Mouse (Mus musculus) heart, postnatal 10 days (tissue): ENCODE data around the gene Cers6. TPM values are rescaled to one million over a fixed set of nuclear protein-coding genes. Genes with fewer than 3 reads are reported as not detected.

Source experiments
- DNase-seq, 2 experiments: peaks; one replicate each; pipeline ENCODE4 v3.0.0; 2021
- intact Hi-C: fragments of 180-260 bp; cut with DNase I; formaldehyde crosslinking; loops from one replicate; pipeline ENCODE4 v1.15.1; 2025
- total RNA-seq, 2 experiments: library from RNA; stranded (reverse); gene quantifications; 2 replicates each; pipeline ENCODE4 v1.2.3; 2021

The Cers6 gene
- total RNA-seq, 2 experiments from 2014 or later = 15.7 to 20.2 TPM

DNA sequence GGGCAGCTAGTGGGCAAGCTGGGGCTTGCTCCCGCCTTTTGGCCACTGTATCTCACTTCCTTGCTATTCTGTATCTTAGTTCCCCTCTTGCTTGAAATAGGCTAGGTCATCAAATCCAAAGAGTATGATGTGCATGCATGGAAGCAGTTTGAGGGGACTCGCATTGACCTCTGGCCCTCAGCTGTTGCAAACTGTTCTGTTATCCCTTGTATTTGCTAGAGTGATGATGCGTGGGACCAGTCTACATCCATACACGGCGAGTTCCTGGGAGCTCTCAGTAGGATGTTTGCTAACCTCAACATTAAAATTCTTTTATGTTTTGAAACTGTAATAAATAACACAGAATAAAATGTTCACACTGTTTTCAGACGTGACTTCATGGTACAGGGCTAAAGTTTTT, 13.3 kb downstream of the Cers6 start:
- intact Hi-C loops = no loop called here
- DNase-seq = no peak

DNA sequence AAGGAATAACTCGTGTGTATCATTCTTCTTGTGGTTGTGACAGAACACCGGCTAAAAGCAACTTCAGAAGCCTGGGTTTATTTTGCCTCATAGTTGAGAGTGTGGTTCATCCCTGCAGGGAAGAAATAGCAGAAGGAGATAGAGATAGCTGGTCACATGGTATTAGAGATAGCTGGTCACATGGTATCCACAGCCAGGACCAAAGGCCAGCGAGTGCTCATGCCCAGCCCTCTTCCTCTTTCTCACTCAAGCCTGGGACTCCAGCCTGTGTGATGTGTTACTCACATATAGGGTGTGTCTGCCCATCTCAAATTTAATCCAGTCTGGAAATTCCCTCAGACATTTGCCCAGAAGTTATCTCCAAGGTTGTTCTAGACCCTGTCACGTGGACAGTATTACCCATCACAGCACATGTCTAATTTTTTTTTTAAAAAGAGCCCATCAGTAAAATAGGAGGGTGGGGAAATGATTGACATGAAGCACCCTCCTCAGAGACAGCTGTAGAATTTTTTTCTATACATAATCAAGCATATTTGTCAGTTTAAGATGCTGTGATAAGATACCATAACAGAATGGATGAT, 17.9 kb downstream of the Cers6 start:
- intact Hi-C loops = no loop called here
- DNase-seq = no peak

DNA sequence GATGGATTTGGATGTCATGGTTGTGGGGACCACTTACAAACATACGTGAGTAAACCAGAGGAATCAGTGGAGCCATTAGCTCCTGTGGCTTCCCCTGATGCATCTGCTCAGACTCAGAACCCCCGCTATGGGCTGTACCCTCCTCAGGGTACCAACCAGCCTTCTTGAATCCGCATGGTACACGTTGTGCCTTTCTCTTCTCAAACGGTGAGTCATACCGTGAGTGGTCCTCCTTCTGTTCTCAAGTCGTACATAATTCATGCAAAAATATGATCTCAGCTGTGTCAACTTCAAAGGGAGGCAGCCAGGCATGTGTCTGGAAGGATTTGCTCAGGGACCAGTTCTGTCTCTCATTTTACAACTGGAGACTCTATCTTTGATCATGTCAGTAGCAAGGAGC, 23.3 kb downstream of the Cers6 start:
- intact Hi-C loops = no loop called here
- DNase-seq = no peak

DNA sequence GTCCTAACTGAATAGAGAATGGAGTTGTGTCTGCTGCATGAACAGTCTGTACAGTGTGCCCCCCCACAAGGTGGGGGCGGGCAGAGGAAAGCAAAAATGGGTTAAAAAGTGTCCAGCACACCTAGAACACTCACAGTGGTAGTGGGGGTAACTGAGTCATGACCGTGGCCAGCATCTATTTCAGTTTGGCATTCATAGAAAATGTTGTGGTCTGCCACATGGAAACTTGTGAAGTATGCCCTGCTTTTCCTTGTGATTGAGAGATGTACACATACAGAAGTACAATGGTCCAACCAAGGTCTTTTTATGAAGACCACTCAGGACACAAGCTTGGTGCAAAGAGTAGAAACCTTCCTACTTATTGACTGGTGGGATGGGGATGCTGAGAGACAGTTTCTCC, 24.0 kb downstream of the Cers6 start:
- DNase-seq = no peak
- intact Hi-C loops = no loop called here

DNA sequence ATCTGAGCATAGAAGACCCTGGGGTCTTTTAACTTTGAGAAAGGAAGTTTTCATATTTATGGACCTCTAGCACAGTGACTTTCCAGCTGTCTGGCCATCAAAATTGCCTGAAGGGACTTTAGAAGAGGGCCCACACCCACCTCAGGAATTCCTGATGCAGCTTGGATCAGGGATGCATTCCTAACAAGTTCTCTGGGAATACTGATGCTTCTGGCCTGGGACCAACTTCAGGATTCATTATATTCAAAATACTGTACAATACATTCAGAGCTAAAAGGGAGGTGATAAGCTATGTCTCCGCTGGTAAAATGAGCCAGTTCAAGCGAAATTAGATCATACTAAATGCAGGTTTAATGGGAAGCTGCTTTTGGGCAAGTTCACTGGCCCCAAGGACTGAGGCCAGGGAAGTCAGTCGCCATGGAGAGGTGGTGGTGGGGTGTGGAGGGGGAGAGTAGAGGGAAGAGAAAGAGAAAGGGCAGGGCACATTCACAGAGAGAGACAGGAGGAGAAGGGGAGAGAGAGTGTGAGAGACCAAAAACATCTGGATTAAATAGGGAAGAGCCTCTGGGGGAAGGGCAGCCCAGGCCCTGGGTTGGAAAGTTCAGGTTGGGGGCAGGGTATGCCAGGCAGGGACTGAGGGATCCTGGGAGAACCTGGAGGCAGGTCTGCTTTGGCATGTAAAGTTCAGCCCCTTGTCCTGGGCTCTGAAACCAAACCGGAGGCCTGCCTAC, 24.7 kb downstream of the Cers6 start:
- DNase-seq = peak; percentile 56 to 64
- intact Hi-C loops = no loop called here

DNA sequence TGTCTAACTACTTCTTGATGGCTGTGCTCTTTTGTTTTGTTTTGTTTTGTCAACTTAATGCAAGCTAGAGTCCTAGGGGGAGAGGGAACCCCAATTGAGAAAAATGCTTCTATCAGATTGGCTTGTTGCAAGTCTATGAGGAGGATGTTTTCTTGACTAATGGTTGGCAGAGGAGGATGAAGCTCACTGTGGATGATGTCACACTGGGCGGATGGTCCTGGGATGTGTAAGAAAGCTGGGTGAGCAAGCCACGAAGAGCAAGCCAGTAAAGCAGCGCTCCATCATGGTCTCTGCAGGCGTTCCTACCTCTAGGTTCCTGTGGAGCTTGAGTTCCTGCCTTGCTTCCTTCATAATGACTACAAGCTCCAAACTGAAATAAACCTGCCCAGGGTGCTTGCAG, 25.4 kb downstream of the Cers6 start:
- peak in 1 of 2 experiments; percentile 35 for DNase-seq
- intact Hi-C loops = no loop called here

DNA sequence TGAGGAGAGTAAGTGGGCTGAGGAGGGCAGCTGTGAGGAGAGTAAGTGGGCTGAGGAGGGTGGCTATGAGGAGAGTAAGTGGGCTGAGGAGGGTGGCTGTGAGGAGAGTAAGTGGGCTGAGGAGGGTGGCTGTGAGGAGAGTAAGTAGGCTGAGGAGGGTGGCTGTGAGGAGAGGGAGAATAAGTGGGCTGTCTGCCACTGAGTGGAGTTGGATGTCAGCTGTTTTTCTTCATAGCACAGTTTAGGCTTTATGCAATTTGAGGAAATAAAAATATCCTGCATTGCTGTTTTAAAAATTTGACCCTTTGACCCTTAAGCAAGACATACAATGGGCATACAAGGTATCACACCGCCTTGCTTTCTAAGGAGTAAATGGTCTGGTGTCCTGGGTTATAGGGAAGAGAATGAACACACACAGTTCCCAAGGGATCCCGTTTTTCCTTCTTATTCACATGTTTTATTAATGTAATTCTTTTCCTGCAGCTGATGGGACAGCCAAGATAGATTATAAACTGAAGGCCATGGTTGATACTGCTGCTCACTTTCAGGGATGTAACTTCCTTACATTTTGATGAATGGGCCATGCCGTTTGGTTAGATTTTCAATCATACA, 27.0 kb downstream of the Cers6 start:
- peak in 1 of 2 experiments; percentile 29 for DNase-seq
- intact Hi-C loops = no loop called here

DNA sequence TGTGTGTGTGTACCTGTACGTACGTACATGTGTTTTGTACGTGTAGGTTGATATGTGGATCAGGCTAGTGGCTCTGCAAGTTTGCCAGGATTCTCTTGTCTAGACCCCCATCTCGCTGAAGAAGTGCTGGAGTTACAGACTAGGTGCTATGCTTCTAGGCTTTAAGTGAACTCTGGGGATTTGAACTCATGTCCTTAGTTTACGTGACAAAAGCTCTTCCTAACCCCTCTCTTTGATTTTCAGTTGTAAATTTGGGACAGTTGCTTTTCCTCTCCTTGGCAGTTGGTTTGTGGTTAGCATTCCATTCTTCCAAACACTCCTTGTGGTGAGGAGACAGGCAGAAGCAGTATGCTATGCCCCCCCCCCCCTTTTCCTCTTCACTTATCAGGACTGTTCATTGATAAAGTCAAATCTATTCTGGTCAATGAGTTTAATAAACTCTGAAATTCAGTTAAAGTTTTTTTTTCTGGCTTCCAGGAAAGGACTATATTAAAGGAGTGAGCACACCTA, 28.5 kb downstream of the Cers6 start:
- no peak for DNase-seq
- intact Hi-C loops = no loop called here

DNA sequence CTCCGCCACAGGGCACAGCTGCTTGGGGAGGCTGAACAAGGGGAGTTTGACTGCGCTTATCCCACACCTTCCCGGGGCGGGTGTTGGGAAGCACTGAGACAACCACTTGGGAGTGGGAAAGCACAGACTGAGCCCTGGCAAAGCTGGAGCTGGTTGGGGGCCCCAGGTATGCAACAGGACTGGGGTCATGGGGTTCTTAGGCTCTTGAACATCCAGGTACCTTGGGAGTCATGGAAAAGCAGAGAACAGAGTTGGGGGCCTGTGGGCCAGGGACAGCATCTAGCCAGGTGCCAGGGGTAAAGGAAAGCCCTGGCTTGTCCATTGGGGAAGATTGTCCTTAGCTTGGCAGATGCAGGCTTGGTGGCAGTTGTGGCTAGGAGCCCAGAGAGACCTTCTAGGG, 31.2 kb downstream of the Cers6 start:
- DNase-seq = no peak
- intact Hi-C loops = no loop called here

DNA sequence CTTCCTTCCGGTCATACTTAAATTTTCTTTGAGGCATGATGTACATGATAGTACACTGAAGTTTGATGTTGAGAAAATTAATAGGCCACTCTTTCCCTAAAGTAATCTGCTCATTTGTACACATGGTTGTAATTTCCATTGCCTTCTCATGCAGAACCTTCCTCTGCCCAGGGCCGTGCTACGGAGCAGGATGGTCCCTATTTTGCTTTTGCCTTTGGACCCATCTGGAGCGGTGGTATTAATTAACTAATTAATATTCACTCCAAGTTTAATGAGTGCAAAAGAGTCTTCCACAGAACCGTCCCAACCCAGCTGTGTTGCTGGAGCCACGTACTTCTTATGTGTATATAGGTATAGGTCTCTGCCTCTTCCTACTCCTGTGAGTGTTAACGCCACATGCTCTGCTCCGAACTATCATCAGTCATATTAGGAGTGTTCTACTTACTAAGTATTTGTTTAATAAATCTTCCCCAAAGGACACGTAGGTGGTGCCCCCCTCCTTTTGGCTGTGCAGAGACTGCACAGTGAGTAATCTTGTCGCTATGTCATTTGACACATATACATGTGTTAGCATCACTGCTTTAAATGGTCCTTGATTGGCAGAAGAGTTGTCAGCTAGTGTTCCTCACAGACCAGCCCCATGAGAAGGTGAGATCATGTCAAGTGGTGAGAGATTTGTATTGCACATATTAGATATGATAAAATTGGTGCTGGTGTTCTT, 34.0 kb downstream of the Cers6 start:
- intact Hi-C loops = no loop called here
- no peak for DNase-seq

DNA sequence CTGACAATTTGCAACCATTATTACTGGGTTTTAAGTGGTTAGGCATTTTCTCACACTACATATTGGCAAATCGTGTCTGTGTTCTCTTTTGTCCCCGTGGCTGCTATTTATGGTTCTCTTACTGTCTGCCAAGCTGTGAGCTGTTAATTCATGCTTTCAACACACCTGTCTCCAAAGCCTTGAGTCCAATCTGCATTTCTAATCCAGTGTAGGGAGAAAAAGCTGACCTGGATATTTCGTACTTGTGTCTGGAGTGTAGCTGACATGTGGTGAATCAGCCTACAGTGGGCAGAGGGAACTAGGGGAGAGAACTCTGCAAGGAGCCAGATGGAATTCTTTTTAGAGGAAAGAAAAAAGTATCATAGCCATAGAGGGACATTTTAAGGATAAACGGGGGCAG, 35.0 kb downstream of the Cers6 start:
- intact Hi-C loops = no loop called here
- DNase-seq = peak; percentile 43 to 47

DNA sequence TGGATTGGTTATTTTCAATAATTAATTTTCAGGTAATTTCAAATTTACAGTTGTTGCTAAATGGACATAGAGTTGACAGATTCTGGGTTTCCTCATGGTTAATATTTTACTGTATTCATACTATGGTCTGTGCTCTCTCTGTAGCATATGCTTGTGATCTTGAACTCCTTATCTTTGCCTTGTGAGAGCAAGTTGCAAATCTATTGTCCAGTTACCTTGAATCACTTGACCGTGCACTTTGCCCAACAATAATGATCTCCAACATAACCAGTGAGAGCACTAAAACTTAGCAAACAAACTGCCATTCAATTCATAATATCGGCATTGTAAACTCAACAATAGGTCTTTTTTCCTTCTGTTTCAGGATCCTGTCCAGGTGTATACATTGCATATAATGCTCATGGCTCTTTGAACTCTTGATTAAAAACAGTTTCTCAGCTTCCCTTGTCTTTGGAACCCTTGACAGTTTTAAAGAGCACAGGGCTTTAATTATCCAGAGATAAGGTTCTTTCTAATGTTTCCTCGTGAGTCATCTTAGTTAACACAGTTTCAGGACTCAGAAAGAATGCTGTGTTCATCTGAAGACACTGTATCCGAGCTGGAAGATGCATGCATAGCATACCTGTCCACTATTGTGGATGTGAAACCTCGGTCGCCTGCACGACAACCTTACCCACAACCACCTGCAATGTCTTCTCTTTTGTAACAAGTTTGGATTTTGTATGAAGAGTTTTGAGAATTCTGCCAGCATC, 38.7 kb downstream of the Cers6 start:
- intact Hi-C loops = no loop called here
- DNase-seq = no peak

DNA sequence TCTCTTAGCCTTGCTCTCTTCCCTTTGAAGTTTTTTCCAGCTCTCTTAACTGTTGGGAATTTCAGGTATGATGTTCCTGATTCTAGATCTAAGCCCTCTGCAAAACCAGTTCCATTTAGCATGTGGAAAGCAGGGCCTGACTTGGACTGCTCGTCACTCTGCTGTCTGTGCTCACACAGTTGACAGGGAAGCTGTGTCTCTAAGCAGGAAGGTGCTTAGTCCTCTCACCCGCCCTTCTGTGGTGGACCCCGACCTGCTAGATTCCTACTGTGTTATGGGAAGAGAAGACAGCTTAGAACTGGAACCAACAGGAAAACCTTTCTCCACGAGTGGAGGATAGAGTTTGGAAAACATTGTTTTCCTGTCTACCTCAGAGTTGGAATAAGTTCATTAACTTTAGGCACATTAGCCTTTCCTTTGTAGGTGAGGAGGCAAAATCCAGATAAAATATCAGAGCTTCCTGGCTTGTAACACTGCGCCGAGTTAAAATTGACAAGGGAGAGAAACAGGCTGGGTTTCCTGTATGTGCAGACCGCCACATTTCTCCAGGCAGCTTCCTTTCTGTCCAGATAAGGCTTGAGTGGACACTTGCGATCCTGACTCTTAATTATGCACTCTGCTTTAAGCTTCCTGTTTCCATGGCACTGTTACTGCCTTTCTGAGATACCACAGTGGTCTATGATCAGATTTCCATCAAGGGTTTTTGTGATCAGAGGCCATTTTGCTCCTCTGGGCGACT, 39.6 kb downstream of the Cers6 start:
- intact Hi-C loops = no loop called here
- DNase-seq = no peak

DNA sequence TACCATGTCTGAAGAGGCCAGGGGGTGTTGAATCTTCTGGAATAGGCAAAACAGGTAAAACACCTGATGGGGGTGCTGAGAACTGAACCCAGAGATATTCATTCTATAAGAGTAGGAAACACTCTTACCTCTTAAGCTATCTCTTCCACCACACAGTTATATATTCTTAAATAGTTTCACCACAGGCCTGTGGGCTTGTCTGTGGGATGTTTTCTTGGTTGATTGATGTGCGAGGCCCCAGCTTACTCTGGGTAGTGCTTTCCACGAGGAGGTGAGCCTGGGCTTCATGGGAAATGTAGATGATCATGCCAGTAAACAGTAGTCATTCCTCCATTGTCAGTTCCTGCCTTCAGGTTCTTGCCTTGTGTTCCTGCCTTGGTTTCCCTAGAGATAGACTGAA, 40.5 kb downstream of the Cers6 start:
- intact Hi-C loops = no loop called here
- no peak for DNase-seq

DNA sequence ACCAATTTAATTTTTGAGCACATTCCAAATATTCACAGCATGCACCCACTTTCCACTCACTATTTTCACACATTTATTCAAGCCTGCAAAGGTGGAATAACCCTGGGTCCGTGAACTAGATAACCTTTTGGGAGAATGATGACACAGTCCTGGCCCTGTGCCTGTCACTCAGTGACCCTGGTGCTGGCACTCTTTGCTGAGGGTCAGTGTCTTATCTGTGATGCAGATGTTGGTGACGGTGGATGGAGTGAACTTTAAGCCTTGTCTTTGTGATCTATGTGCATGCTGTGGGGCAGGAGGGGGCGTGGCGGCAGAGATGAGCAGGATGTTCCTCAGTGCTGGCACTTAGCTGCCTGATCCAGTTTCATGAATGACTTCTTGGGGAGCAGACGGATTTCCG, 41.3 kb downstream of the Cers6 start:
- no peak for DNase-seq
- intact Hi-C loops = no loop called here

DNA sequence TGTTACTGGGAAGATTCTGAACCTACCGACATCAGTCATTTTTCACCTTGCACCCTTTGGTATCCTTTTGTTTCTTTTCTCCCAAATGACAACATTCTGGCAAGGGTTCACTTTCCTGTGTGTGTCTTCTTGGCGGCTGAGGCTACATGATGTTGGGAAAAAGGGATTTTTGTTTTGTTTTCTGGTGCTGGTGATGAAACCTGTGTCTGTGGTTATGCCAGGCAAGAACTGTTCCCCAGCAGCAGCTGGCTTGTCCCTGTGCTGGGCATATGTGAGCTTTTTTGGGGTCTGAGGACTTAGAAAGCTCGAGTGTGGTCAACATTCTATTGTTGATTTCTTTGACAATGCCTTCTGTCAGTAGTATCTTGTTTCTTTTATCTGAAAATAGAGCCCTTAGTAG, 45.7 kb downstream of the Cers6 start:
- intact Hi-C loops = no loop called here
- no peak for DNase-seq

DNA sequence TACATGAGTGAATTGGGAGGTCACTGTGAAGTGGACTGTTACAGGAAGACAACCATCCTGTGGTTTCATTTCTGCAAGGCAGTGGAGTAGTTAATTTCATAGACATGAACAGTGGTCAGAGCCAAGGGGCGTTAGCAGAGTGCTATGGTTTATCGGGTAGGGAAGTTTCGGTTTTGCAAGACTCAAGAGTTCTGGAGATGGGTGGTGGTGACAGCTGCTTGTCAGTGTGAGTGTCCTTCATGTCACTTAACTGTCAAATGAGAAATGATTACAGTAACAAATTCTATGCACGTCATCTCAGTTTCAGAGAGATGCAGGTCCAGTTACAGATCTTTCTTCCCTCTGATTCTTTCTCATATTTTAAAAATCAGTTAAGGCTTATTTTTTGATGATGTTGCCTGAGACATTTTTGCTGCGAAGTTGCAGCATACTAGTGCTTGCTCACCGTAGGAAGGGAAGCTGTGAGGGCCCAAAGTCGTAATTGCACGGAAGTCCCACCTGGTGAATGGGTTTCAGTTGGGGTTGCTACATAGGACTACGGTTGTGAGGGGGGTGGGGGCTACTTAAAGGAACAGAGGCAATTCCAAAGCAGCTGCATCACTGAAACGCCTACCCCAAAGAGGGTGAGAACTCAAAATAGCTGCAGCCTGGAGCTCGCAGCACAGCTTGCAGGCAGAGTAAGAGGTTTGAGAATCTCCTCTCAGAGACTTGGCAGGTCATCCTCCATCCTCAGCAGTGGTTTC, 46.7 kb downstream of the Cers6 start:
- intact Hi-C loops = no loop called here
- DNase-seq = peak; percentile 26 to 37

DNA sequence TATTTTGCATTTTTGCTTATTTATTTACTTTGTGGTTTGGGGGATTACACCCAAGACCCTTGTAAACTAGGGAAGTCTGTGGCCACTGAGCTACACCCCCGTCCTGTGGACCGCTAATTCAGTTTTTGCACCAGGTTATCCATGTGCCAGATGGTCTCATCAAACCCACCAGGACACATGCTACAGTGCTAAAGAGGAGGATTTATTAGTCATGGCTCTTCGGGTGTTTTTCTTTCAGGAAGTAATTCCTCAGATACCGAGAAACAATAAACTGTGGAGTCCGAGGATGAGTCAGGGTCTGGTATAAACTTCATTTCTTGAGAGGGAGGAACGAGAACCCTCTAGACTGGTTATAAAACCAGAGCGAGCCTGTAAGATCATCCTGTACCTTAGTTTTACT, 49.5 kb downstream of the Cers6 start:
- DNase-seq = no peak
- intact Hi-C loops = no loop called here
